ENCODE assay signal across 27 mouse cellular contexts in genomic region chr17:45285621-45286189, GRCm38 (mm10).
DNase-seq lines count a peak whose midpoint lies in the region; ATAC-seq and TF ChIP-seq lines count a peak whose summit lies in the region.
"Had no signal": no experiment of that assay in that cellular context is flagged by ENCODE, and none has a peak within 500 bp of the region (broad histone marks: within the 10 kb centered on the region; RNA-seq: fewer than 3 reads in every experiment).

No protein-coding gene starts in this region.

- no peak for TF ChIP-seq EP300 in MEL (IDR thresholded peaks at IDR 0.05; ENCODE audit: low read depth in 1 of 2, low read length in 2 of 2)

- no peak overlapping the region for H3K9ac ChIP-seq in MEL (ENCODE audit: control insufficient read depth, low read depth, low read length, poor library complexity, severe bottlenecking)
- no peak overlapping the region for H3K9ac ChIP-seq in hindbrain, postnatal 0 days (replicated peaks; ENCODE audit: low read length)
- H3K9ac ChIP-seq: embryonic facial prominence, embryonic 13.5 days; forebrain, embryonic 13.5 days; forebrain, embryonic 15.5 days; forebrain, postnatal 0 days had no signal

- no peak for TF ChIP-seq POLR2A in MEL (IDR thresholded peaks at IDR 0.05; ENCODE audit: control insufficient read depth in 1 of 2, insufficient read depth in 1 of 2, low read depth in 1 of 2, low read length in 2 of 2, poor library complexity in 1 of 2)

- H3K4me1 ChIP-seq in MEL (ENCODE audit: control insufficient read depth in 1 of 2, insufficient read depth in 2 of 2, low read length in 2 of 2) = 0 out of 4 replicates have a peak, but pooled peaks cover 0 to 2% of the 10 kb centered on the region in 2 experiments
- no peaks in the 10 kb centered on the region for H3K4me1 ChIP-seq in hindbrain, postnatal 0 days (ENCODE audit: insufficient read depth, low read length)
- H3K4me1 ChIP-seq: forebrain, embryonic 13.5 days; forebrain, embryonic 15.5 days had no signal

- H3K4me2 ChIP-seq in hindbrain, postnatal 0 days (ENCODE audit: low read depth, low read length) = no peak overlapping the region
- H3K4me2 ChIP-seq: embryonic facial prominence, embryonic 13.5 days; forebrain, embryonic 13.5 days; forebrain, embryonic 15.5 days had no signal

- H3K27me3 ChIP-seq in MEL (ENCODE audit: control insufficient read depth in 1 of 2, insufficient read depth in 2 of 2, low read length in 2 of 2) = no peaks in the 10 kb centered on the region
- no peaks in the 10 kb centered on the region for H3K27me3 ChIP-seq in hindbrain, postnatal 0 days (ENCODE audit: insufficient read depth, low read length)
- H3K27me3 ChIP-seq: CH12.LX; embryonic facial prominence, embryonic 13.5 days; forebrain, embryonic 13.5 days; forebrain, embryonic 15.5 days; Patski had no signal

- peak; percentile 86 for ATAC-seq in common myeloid progenitor, adult 5-6 weeks (replicated peaks; ENCODE audit: low read depth, poor library complexity, severe bottlenecking)
- ATAC-seq in megakaryocyte, adult 5-6 weeks (ENCODE audit: poor library complexity, severe bottlenecking) = peak; percentile 43; the same call in 1 of the 2 replicates
- ATAC-seq in hindbrain, postnatal 0 days = no peak
- ATAC-seq: activated CD4-positive, CD25-positive, alpha-beta regulatory T cell, adult 4 months; CD4-positive, CD25-positive, alpha-beta regulatory T cell, adult 4 months; forebrain, embryonic 13.5 days; forebrain, embryonic 15.5 days; forebrain, postnatal 0 days; Patski had no signal

- peak; percentile 40 for DNase-seq in A20 (ENCODE audit: low read depth, low spot score)
- peak; percentile 13 for DNase-seq in MEL (ENCODE audit: low read depth, low spot score)
- no peak for DNase-seq in adrenal gland, adult (ENCODE audit: inconsistent age in 2 of 2, low spot score in 1 of 2)
- DNase-seq in layer of hippocampus, postnatal 25 days (ENCODE audit: extremely low spot score in 1 of 2, low spot score in 1 of 2) = no peak
- no peak for DNase-seq in hindbrain, postnatal 0 days (ENCODE audit: low spot score)
- DNase-seq in frontal cortex, postnatal 10 days (ENCODE audit: low spot score in 2 of 2) = no peak
- DNase-seq: adrenal gland, adult 2 months; adrenal gland, postnatal 10 days; adrenal gland, postnatal 25 days; B cell, adult 2 months; cerebellum, adult 11 months; cerebellum, adult 18-20 months; cerebellum, adult 8-10 months; cerebellum, adult 9-11 months; cerebellum, postnatal 14 days; cerebellum, postnatal 36 days; forebrain, postnatal 0 days had no signal

- no peak for TF ChIP-seq CTCF in MEL (IDR thresholded peaks at IDR 0.05 in 2 of 3, conservative IDR thresholded peaks at IDR 0.05 in 1 of 3; ENCODE audit: control insufficient read depth in 1 of 3, insufficient read depth in 1 of 3, low read depth in 2 of 3, low read length in 3 of 3, poor library complexity in 1 of 3, severe bottlenecking in 1 of 3)
- no peak for TF ChIP-seq CTCF in hindbrain, postnatal 0 days (IDR thresholded peaks at IDR 0.05; ENCODE audit: low read depth)

- H3K4me3 ChIP-seq in MEL (ENCODE audit: control insufficient read depth in 1 of 2, insufficient read depth in 1 of 2, low read depth in 2 of 2, low read length in 2 of 2) = no peak overlapping the region
- H3K4me3 ChIP-seq in hindbrain, postnatal 0 days (ENCODE audit: low read length) = no peak overlapping the region
- H3K4me3 ChIP-seq: embryonic facial prominence, embryonic 13.5 days; forebrain, embryonic 13.5 days; forebrain, embryonic 15.5 days had no signal

- no peaks in the 10 kb centered on the region for H3K79me2 ChIP-seq in MEL (ENCODE audit: control insufficient read depth, insufficient read depth, low read length, poor library complexity)

- no peak overlapping the region for H3K27ac ChIP-seq in MEL (ENCODE audit: control insufficient read depth, low read depth, low read length)
- H3K27ac ChIP-seq in hindbrain, postnatal 0 days = no peak overlapping the region
- H3K27ac ChIP-seq: embryonic facial prominence, embryonic 13.5 days; forebrain, embryonic 13.5 days; forebrain, embryonic 15.5 days had no signal

- H3K36me3 ChIP-seq in MEL (ENCODE audit: control insufficient read depth in 1 of 2, insufficient read depth in 2 of 2, low read length in 2 of 2) = no peaks in the 10 kb centered on the region
- H3K36me3 ChIP-seq in hindbrain, postnatal 0 days (ENCODE audit: insufficient read depth, low read length) = no peaks in the 10 kb centered on the region
- H3K36me3 ChIP-seq: embryonic facial prominence, embryonic 13.5 days; forebrain, embryonic 15.5 days; G1E had no signal

- WGBS in hindbrain, postnatal 0 days = 95% methylated on average over 3 of the region's 3 CpGs

- no peak for TF ChIP-seq RAD21 in MEL (IDR thresholded peaks at IDR 0.05; ENCODE audit: low read depth, low read length)

- H3K9me3 ChIP-seq in MEL (replicated peaks; ENCODE audit: insufficient read depth, low read length) = no peaks in the 10 kb centered on the region
- H3K9me3 ChIP-seq in hindbrain, postnatal 0 days (ENCODE audit: low read length) = no peaks in the 10 kb centered on the region
- H3K9me3 ChIP-seq: embryonic facial prominence, embryonic 13.5 days; forebrain, embryonic 13.5 days; forebrain, embryonic 15.5 days had no signal

TF ChIP-seq in MEL, 35 proteins besides CTCF, POLR2A, EP300 and RAD21:
- TF ChIP-seq CHD2 (IDR thresholded peaks at IDR 0.05; ENCODE audit: low read length) (no peak), GATA1 (IDR thresholded peaks at IDR 0.05; ENCODE audit: low read depth, low read length) (no peak), ZMIZ1 (IDR thresholded peaks at IDR 0.05; ENCODE audit: low read depth, low read length) (no peak), MYB (IDR thresholded peaks at IDR 0.05; ENCODE audit: low read depth, low read length) (no peak), MAZ (IDR thresholded peaks at IDR 0.05; ENCODE audit: low read depth, low read length) (no peak)

Comparison
In these comparisons a context has a peak if more than half of its experiments do, and no peak if none do; other contexts are left out.
1. DNase-seq: peak in A20 (single experiment) and MEL (single experiment); none in adrenal gland, adult (0 of 2), layer of hippocampus, postnatal 25 days (0 of 2), hindbrain, postnatal 0 days (single experiment) and frontal cortex, postnatal 10 days (0 of 2).